Mouse (Mus musculus) heart, postnatal 0 days (tissue): Measurements from ENCODE around the gene Kif13a. TPM values are rescaled to one million over a fixed set of nuclear protein-coding genes. Genes with fewer than 3 reads are reported as not detected.

Experiments
- ATAC-seq: fragments of 200-750 bp; cut with Nextera tagmentation; 2 replicates; pipeline ENCODE4 v1.8.0; 2017; ENCODE audit warnings: low read depth, moderate number of reproducible peaks, moderate library complexity; ENCODE audit not compliant: insufficient read depth
- DNase-seq: peaks from one replicate; pipeline ENCODE4 v3.0.0-alpha.2; 2016; ENCODE audit warnings: low spot score
- H3K27ac ChIP-seq: fragments of 300-500 bp; sonication (generic); 2 replicates; pipeline ENCODE4 v1.5.1; 2014; ENCODE audit warnings: low read depth, mild to moderate bottlenecking
- H3K27me3 ChIP-seq: fragments of 300-500 bp; sonication (generic); 2 replicates; pipeline ENCODE4 v1.6.1; 2014; ENCODE audit warnings: low read length, mixed read lengths; ENCODE audit not compliant: control insufficient read depth, insufficient read depth
- H3K36me3 ChIP-seq: fragments of 300-500 bp; sonication (generic); replicated peaks from 2 replicates; pipeline ENCODE4 v1.6.1; 2014; ENCODE audit warnings: low read length, mixed read lengths; ENCODE audit not compliant: control insufficient read depth, insufficient read depth
- H3K4me1 ChIP-seq: fragments of 300-500 bp; sonication (generic); 2 replicates; pipeline ENCODE4 v1.6.1; 2014; ENCODE audit warnings: antibody characterized with exemption; ENCODE audit not compliant: control insufficient read depth, insufficient read depth
- H3K4me2 ChIP-seq: fragments of 300-500 bp; sonication (generic); 2 replicates; pipeline ENCODE4 v1.6.1; 2014; ENCODE audit warnings: low read depth, mild to moderate bottlenecking, low read length, moderate library complexity
- H3K4me3 ChIP-seq: fragments of 300-500 bp; sonication (generic); 2 replicates; pipeline ENCODE4 v1.5.1; 2014; ENCODE audit warnings: low read depth, low read length
- H3K9ac ChIP-seq: fragments of 300-500 bp; sonication (generic); replicated peaks from 2 replicates; pipeline ENCODE4 v1.6.1; 2014; ENCODE audit warnings: low read depth, low read length, mixed read lengths
- H3K9me3 ChIP-seq: fragments of 300-500 bp; sonication (generic); replicated peaks from 2 replicates; pipeline ENCODE4 v1.6.1; 2016; ENCODE audit warnings: low read length; ENCODE audit not compliant: control insufficient read depth
- CTCF ChIP-seq: IDR thresholded peaks from 2 replicates; pipeline ENCODE4 v1.5.1; 2016; ENCODE audit warnings: antibody characterized with exemption, control low read depth, low read depth
- EP300 ChIP-seq: IDR thresholded peaks from 2 replicates; pipeline ENCODE4 v1.6.1; 2016; ENCODE audit warnings: antibody characterized with exemption, low read depth
- WGBS: fragments of 180-500 bp; shearing (Covaris S2); extraction: QIAGEN DNeasy Blood & Tissue Kit; methylation state at CpG from one replicate; pipeline ENCODE4 v1.1.7; 2014; 5-methylcytosine and 5-hydroxymethylcytosine counted together
- polyA plus RNA-seq: library from polyadenylated mRNA; unstranded; fragments of >200 nt; fragmentation: Nextera tagmentation; extraction: Ambion mirVana; gene quantifications from 2 replicates; pipeline ENCODE4 v1.2.1, GENCODE M21; 2015
- total RNA-seq: library from RNA; depleted of rRNA; stranded (reverse); fragments of >200 nt; gene quantifications from 2 replicates; pipeline ENCODE4 v1.2.3, GENCODE M21; 2014; ENCODE audit warnings: low replicate concordance

Kif13a gene
- total and polyA plus RNA-seq, 2 experiments from 2014 or later, result 36.7 to 81.8 TPM

- H3K4me3 ChIP-seq, result no peak overlapping the region
- TF ChIP-seq CTCF (no peak), EP300 (no peak)
- H3K27ac ChIP-seq, result peak overlapping the region; percentile 40
- no peaks in the 10 kb centered on the region for H3K27me3 ChIP-seq
- H3K36me3 ChIP-seq, result no peaks in the 10 kb centered on the region
- ATAC-seq, result no peak
- no peak for DNase-seq
- H3K9me3 ChIP-seq, result no peaks in the 10 kb centered on the region
- 81% methylated on average over 11 of the region's 11 CpGs for WGBS
- H3K4me1 ChIP-seq, result peaks cover 28% of the 10 kb centered on the region
- H3K9ac ChIP-seq, result no peak overlapping the region
- no peak overlapping the region for H3K4me2 ChIP-seq
Observed at GRCm38 (mm10) chr13:46872732-46873131, 56.9 kb downstream of the Kif13a start.

- H3K4me1 ChIP-seq, result peaks cover 23% of the 10 kb centered on the region
- H3K36me3 ChIP-seq, result no peaks in the 10 kb centered on the region
- TF ChIP-seq EP300 (no peak), CTCF (peak; percentile 50)
- ATAC-seq, result peak; percentile 83
- H3K27ac ChIP-seq, result peak overlapping the region; percentile 40
- peak; percentile 61 for DNase-seq
- no peak overlapping the region for H3K4me3 ChIP-seq
- no peak overlapping the region for H3K4me2 ChIP-seq
- no peaks in the 10 kb centered on the region for H3K27me3 ChIP-seq
- no peak overlapping the region for H3K9ac ChIP-seq
- 27% methylated on average over 6 of the region's 6 CpGs for WGBS
- H3K9me3 ChIP-seq, result no peaks in the 10 kb centered on the region
Observed at GRCm38 (mm10) chr13:46872194-46872593, 57.5 kb downstream of the Kif13a start.

DNA sequence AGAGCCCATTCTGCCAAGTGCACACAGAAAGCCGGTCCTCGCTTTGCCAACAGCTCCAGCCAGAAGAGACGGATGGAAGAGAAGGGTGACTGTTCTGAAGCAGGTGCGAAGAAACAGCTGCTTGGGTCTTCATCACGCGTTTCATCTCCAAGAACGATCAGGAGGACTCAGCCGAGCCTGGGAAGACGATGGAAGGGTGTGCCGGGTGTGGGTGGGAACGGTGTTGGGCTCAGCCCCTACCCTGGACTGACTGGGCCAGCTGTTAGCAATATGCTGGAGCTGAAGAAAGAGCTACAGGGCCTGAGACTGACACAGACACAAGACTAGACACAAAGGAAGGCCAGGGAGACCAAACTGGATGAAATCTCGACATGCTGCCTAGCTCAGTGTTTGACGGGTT lies 60.2 kb downstream of the Kif13a start:
- no peak for TF ChIP-seq CTCF
- TF ChIP-seq EP300, result no peak
- WGBS, result 91% methylated on average over 13 of the region's 13 CpGs
- Histone ChIP-seq H3K4me3 (no peak overlapping the region), H3K4me2 (no peak overlapping the region), H3K9me3 (no peaks in the 10 kb centered on the region), H3K27me3 (no peaks in the 10 kb centered on the region), H3K9ac (no peak overlapping the region), H3K27ac (no peak overlapping the region), H3K4me1 (peaks cover 9% of the 10 kb centered on the region), H3K36me3 (no peaks in the 10 kb centered on the region)
- ATAC-seq (no peak), DNase-seq (no peak)

DNA sequence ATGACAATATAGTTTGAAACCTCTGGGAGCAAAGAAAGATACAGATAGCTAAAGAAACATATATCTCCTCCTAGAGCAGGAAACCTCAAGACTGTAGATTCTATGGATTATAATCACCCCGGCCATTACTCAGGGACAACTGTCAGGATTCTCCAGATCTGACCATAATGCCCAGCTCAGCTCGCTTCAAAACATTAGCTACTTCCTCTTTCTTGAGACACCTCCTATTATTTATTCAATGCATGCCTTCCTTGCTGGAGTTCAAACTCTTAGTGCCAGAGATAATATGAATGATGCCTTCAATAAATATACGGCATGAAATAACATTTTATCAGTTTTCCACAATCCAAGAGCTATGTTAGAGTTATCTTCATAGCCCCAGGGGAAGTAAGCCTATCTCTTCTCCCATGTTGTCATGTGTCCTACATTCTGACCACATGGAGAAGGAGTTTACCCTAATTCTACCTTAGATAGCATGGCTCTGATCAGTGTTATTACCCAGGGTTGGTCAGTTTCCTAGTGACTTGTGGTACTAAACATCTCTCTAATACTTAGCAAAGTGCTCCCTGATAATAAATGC lies 66.4 kb downstream of the Kif13a start:
- no peak overlapping the region for H3K4me3 ChIP-seq
- H3K9me3 ChIP-seq, result no peaks in the 10 kb centered on the region
- ATAC-seq (no peak), DNase-seq (no peak)
- TF ChIP-seq EP300, result no peak
- TF ChIP-seq CTCF, result no peak
- no peaks in the 10 kb centered on the region for H3K27me3 ChIP-seq
- H3K9ac ChIP-seq, result no peak overlapping the region
- H3K27ac ChIP-seq, result no peak overlapping the region
- no peak overlapping the region for H3K4me2 ChIP-seq
- H3K4me1 ChIP-seq, result no peaks in the 10 kb centered on the region; the same call in 1 of the 2 replicates
- WGBS, result 60% methylated on average over 3 of the region's 3 CpGs
- H3K36me3 ChIP-seq, result no peaks in the 10 kb centered on the region

DNA sequence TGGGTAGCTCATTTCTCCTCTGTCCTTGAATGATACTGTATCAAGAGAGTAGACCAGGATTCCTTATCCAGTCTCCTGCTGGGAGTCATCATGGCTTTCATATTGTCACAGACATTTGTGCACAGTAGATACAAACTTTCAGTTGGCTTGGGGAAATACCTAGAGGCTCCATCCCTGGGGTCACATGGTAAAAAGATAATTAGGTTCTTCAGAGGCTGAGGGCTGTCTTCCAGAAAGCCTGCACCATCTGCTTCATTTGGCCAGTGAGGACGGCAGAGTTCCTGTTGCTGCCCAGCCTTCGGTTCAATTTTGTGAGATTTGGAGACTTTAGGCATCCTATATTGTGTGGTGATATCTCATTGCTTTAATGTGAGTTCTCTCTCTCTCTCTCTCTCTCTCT lies 69.8 kb downstream of the Kif13a start:
- WGBS, result 97% methylated on average over 2 of the region's 2 CpGs

DNA sequence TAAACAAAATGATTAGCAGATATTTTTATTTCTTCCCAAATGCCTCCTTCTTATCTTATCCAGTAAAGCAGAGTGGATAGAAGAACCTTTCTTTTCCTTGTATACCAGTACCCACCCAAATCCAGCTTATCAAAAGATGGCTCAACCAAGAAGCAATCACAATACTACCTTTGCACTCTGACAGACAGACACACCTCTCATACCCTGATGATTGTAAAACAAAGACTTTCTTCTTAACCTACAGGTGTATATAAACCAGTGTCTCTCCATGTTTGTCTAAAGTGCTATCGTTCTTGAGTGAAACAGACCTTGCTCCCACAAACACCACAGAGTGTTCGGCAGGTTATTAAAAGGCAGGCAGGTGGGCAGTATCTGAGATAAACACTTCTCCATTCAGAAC lies 70.5 kb downstream of the Kif13a start:
- 89% methylated on average over 2 of the region's 2 CpGs for WGBS
- Histone ChIP-seq H3K9me3 (no peaks in the 10 kb centered on the region), H3K36me3 (no peaks in the 10 kb centered on the region), H3K27ac (no peak overlapping the region), H3K27me3 (no peaks in the 10 kb centered on the region), H3K4me3 (no peak overlapping the region), H3K4me1 (no peaks in the 10 kb centered on the region), H3K4me2 (no peak overlapping the region), H3K9ac (no peak overlapping the region)
- DNase-seq (no peak), ATAC-seq (no peak)
- no peak for TF ChIP-seq EP300
- TF ChIP-seq CTCF, result no peak

More for the DNA sequence above, 69.8 kb downstream of the Kif13a start:
- ATAC-seq (no peak), DNase-seq (no peak)
- Histone ChIP-seq H3K4me3 (no peak overlapping the region), H3K27ac (no peak overlapping the region), H3K9me3 (no peaks in the 10 kb centered on the region), H3K27me3 (no peaks in the 10 kb centered on the region), H3K4me1 (no peaks in the 10 kb centered on the region), H3K36me3 (no peaks in the 10 kb centered on the region), H3K4me2 (no peak overlapping the region), H3K9ac (no peak overlapping the region)
- TF ChIP-seq CTCF (no peak), EP300 (no peak)
